Mouse (Mus musculus): ENCODE data around the gene Gnb2. TPM values are rescaled to one million over a fixed set of nuclear protein-coding genes. Genes with fewer than 3 reads are reported as not detected.

Gene Gnb2
- polyA plus RNA-seq, 1 experiment from 2014 or later, result 545 TPM

GRCm38 (mm10) chr5:137485851-137486155, 47.5 kb downstream of the Gnb2 start:
- H3K27ac ChIP-seq, result no peak overlapping the region
- peaks cover 16% of the 10 kb centered on the region for H3K4me1 ChIP-seq (replicated peaks)
- H3K27me3 ChIP-seq, result peaks cover 12% of the 10 kb centered on the region; the same call in 1 of the 2 replicates
- no peaks in the 10 kb centered on the region for H3K36me3 ChIP-seq
- under 1% methylated on average over 15 of the region's 17 CpGs for WGBS
- H3K4me3 ChIP-seq (replicated peaks), result peak overlapping the region; percentile 23
- no peaks in the 10 kb centered on the region for H3K9me3 ChIP-seq
- ATAC-seq, result 0 out of 2 replicates have a peak, but pooled peaks have one; percentile 9
- peak overlapping the region; percentile 55 for H3K4me2 ChIP-seq (replicated peaks)
- peak overlapping the region; percentile 51; the same call in 1 of the 2 replicates for H3K9ac ChIP-seq (replicated peaks)

- no peak for ATAC-seq
- Histone ChIP-seq H3K27ac (no peak overlapping the region), H3K4me2 (replicated peaks) (peak overlapping the region; percentile 55), H3K36me3 (no peaks in the 10 kb centered on the region), H3K27me3 (peaks cover 12% of the 10 kb centered on the region; the same call in 1 of the 2 replicates), H3K4me1 (replicated peaks) (peaks cover 16% of the 10 kb centered on the region), H3K9ac (replicated peaks) (peak overlapping the region; percentile 51; the same call in 1 of the 2 replicates), H3K4me3 (replicated peaks) (peak overlapping the region; percentile 23), H3K9me3 (no peaks in the 10 kb centered on the region)
- 4% methylated on average over 30 of the region's 30 CpGs for WGBS
Measured at GRCm38 (mm10) chr5:137485071-137485850, 48.0 kb downstream of the Gnb2 start.

- no peaks in the 10 kb centered on the region for H3K36me3 ChIP-seq
- no peak overlapping the region for H3K9ac ChIP-seq (replicated peaks)
- peaks cover 16% of the 10 kb centered on the region for H3K4me1 ChIP-seq (replicated peaks)
- no peak for ATAC-seq
- H3K27me3 ChIP-seq, result peaks cover 12% of the 10 kb centered on the region; the same call in 1 of the 2 replicates
- WGBS, result 11% methylated on average over 8 of the region's 8 CpGs
- H3K4me3 ChIP-seq (replicated peaks), result no peak overlapping the region
- no peak overlapping the region for H3K27ac ChIP-seq
- H3K9me3 ChIP-seq, result no peaks in the 10 kb centered on the region
- H3K4me2 ChIP-seq (replicated peaks), result no peak overlapping the region
Measured at GRCm38 (mm10) chr5:137481897-137482296, 51.4 kb downstream of the Gnb2 start.

GRCm38 (mm10) chr5:137481138-137481537, 52.2 kb downstream of the Gnb2 start:
- Histone ChIP-seq H3K27ac (no peak overlapping the region), H3K27me3 (peaks cover 12% of the 10 kb centered on the region; the same call in 1 of the 2 replicates), H3K4me3 (replicated peaks) (no peak overlapping the region), H3K9me3 (no peaks in the 10 kb centered on the region), H3K36me3 (no peaks in the 10 kb centered on the region), H3K4me2 (replicated peaks) (no peak overlapping the region), H3K9ac (replicated peaks) (no peak overlapping the region), H3K4me1 (replicated peaks) (peaks cover 12% of the 10 kb centered on the region)
- no peak for ATAC-seq

Small RNA genes within 50 kb of the gene (microRNA-seq; reads per million reads assigned to microRNA genes)
- gene Mir6418, result 2.5 reads per million, percentile 7 among the genes with 10 or more reads in this experiment

Other genes starting within 250 kb of the Gnb2 start
- 11.2 and 11.3 TPM in 2 replicates for gene Ache, start 246.0 kb downstream of the Gnb2 start, polyA plus RNA-seq (2015; fragmentation: Nextera tagmentation; extraction: Ambion mirVana)
- gene Ufsp1, start 238.9 kb downstream of the Gnb2 start, polyA plus RNA-seq (2015; fragmentation: Nextera tagmentation; extraction: Ambion mirVana), result 9.7 and 10.0 TPM in 2 replicates
- gene Srrt, start 225.8 kb downstream of the Gnb2 start, polyA plus RNA-seq (2015; fragmentation: Nextera tagmentation; extraction: Ambion mirVana), result 116 and 123 TPM in 2 replicates
- 19.8 and 22.1 TPM in 2 replicates for gene Trip6, start 219.1 kb downstream of the Gnb2 start, polyA plus RNA-seq (2015; fragmentation: Nextera tagmentation; extraction: Ambion mirVana)
- gene Slc12a9, start 199.9 kb downstream of the Gnb2 start, polyA plus RNA-seq (2015; fragmentation: Nextera tagmentation; extraction: Ambion mirVana), result 21.8 and 23.4 TPM in 2 replicates
- gene Ephb4, start 183.4 kb downstream of the Gnb2 start, polyA plus RNA-seq (2015; fragmentation: Nextera tagmentation; extraction: Ambion mirVana), result 7.5 and 8.6 TPM in 2 replicates
- gene Zan, start 56.4 kb downstream of the Gnb2 start, polyA plus RNA-seq (2015; fragmentation: Nextera tagmentation; extraction: Ambion mirVana), result 0.08 and 0.12 TPM in 2 replicates
- gene Pop7, start 31.0 kb downstream of the Gnb2 start, polyA plus RNA-seq (2015; fragmentation: Nextera tagmentation; extraction: Ambion mirVana), result 74.0 and 82.0 TPM in 2 replicates
- 19.6 and 20.5 TPM in 2 replicates for gene Gigyf1, start 15.0 kb downstream of the Gnb2 start, polyA plus RNA-seq (2015; fragmentation: Nextera tagmentation; extraction: Ambion mirVana)
- gene Epo, start 268 bp downstream of the Gnb2 start, polyA plus RNA-seq (2015; fragmentation: Nextera tagmentation; extraction: Ambion mirVana), result not detected in 2 replicates
- 231 and 235 TPM in 2 replicates for gene Actl6b, start 20.0 kb upstream of the Gnb2 start, polyA plus RNA-seq (2015; fragmentation: Nextera tagmentation; extraction: Ambion mirVana)
- 2.4 and 3.6 TPM in 2 replicates for gene Tfr2, start 36.3 kb upstream of the Gnb2 start, polyA plus RNA-seq (2015; fragmentation: Nextera tagmentation; extraction: Ambion mirVana)
- 37.6 and 43.1 TPM in 2 replicates for gene Mospd3, start 67.5 kb upstream of the Gnb2 start, polyA plus RNA-seq (2015; fragmentation: Nextera tagmentation; extraction: Ambion mirVana)
- gene Pcolce, start 80.3 kb upstream of the Gnb2 start, polyA plus RNA-seq (2015; fragmentation: Nextera tagmentation; extraction: Ambion mirVana), result 9.0 and 10.5 TPM in 2 replicates
- 0.23 and 0.32 TPM in 2 replicates for gene Fbxo24, start 95.5 kb upstream of the Gnb2 start, polyA plus RNA-seq (2015; fragmentation: Nextera tagmentation; extraction: Ambion mirVana)
- 18.7 and 21.4 TPM in 2 replicates for gene Lrch4, start 95.6 kb upstream of the Gnb2 start, polyA plus RNA-seq (2015; fragmentation: Nextera tagmentation; extraction: Ambion mirVana)
- gene Gm20605, start 95.7 kb upstream of the Gnb2 start, polyA plus RNA-seq (2015; fragmentation: Nextera tagmentation; extraction: Ambion mirVana), result 9.2 and 9.9 TPM in 2 replicates
- gene Sap25, start 107.8 kb upstream of the Gnb2 start, polyA plus RNA-seq (2015; fragmentation: Nextera tagmentation; extraction: Ambion mirVana), result 2.7 and 10.9 TPM in 2 replicates
- gene Irs3, start 112.2 kb upstream of the Gnb2 start, polyA plus RNA-seq (2015; fragmentation: Nextera tagmentation; extraction: Ambion mirVana), result not detected in 2 replicates
- gene Agfg2, start 151.2 kb upstream of the Gnb2 start, polyA plus RNA-seq (2015; fragmentation: Nextera tagmentation; extraction: Ambion mirVana), result 19.5 and 19.6 TPM in 2 replicates
- gene Nyap1, start 208.1 kb upstream of the Gnb2 start, polyA plus RNA-seq (2015; fragmentation: Nextera tagmentation; extraction: Ambion mirVana), result 39.9 and 42.3 TPM in 2 replicates
- 44.2 and 54.0 TPM in 2 replicates for gene Tsc22d4, start 212.2 kb upstream of the Gnb2 start, polyA plus RNA-seq (2015; fragmentation: Nextera tagmentation; extraction: Ambion mirVana)
- 43.4 and 48.9 TPM in 2 replicates for gene Ppp1r35, start 245.3 kb upstream of the Gnb2 start, polyA plus RNA-seq (2015; fragmentation: Nextera tagmentation; extraction: Ambion mirVana)

Data from midbrain, embryonic 13.5 days (tissue).